Mouse (Mus musculus) embryonic facial prominence, embryonic 14.5 days (tissue): ENCODE measurements around the gene Lyl1. TPM values are rescaled to one million over a fixed set of nuclear protein-coding genes. Genes with fewer than 3 reads are reported as not detected.

ENCODE experiments used
- polyA plus RNA-seq: library from polyadenylated mRNA; unstranded; fragments of >200 nt; fragmentation: Nextera tagmentation; extraction: Ambion mirVana; gene quantifications from 2 replicates; pipeline ENCODE4 v1.2.1, GENCODE M21; 2014

Lyl1 gene
- polyA plus RNA-seq, 1 experiment from 2014 or later, result 5.8 TPM

Other genes starting within 250 kb of the Lyl1 start
- 45.9 and 50.3 TPM in 2 replicates for gene Ier2, start 38.6 kb upstream of the Lyl1 start, polyA plus RNA-seq
- gene Trmt1, start 15.2 kb upstream of the Lyl1 start, polyA plus RNA-seq, result 55.8 and 73.2 TPM in 2 replicates
- gene Nacc1, start 13.6 kb upstream of the Lyl1 start, polyA plus RNA-seq, result 19.7 and 20.1 TPM in 2 replicates
- 2.0 and 2.7 TPM in 2 replicates for gene G430095P16Rik, start 21.6 kb downstream of the Lyl1 start, polyA plus RNA-seq
- gene Nfix, start 98.9 kb downstream of the Lyl1 start, polyA plus RNA-seq, result 64.0 and 67.4 TPM in 2 replicates
- gene Dand5, start 121.4 kb downstream of the Lyl1 start, polyA plus RNA-seq, result 5.8 and 6.8 TPM in 2 replicates
- 41.3 and 41.5 TPM in 2 replicates for gene Gadd45gip1, start 130.1 kb downstream of the Lyl1 start, polyA plus RNA-seq
- gene Rad23a, start 139.2 kb downstream of the Lyl1 start, polyA plus RNA-seq, result 109 and 111 TPM in 2 replicates
- gene Calr, start 145.5 kb downstream of the Lyl1 start, polyA plus RNA-seq, result 805 and 891 TPM in 2 replicates
- 67.1 and 76.5 TPM in 2 replicates for gene Farsa, start 155.5 kb downstream of the Lyl1 start, polyA plus RNA-seq
- 68.5 and 71.8 TPM in 2 replicates for gene Syce2, start 170.7 kb downstream of the Lyl1 start, polyA plus RNA-seq
- gene Gcdh, start 192.5 kb downstream of the Lyl1 start, polyA plus RNA-seq, result 27.3 and 33.2 TPM in 2 replicates
- gene Klf1, start 200.5 kb downstream of the Lyl1 start, polyA plus RNA-seq, result 2.1 and 2.2 TPM in 2 replicates
- gene Dnase2a, start 207.1 kb downstream of the Lyl1 start, polyA plus RNA-seq, result 10.1 and 11.5 TPM in 2 replicates
- 3.4 and 3.6 TPM in 2 replicates for gene Mast1, start 235.9 kb downstream of the Lyl1 start, polyA plus RNA-seq
- 0.20 TPM in 1 of 2 replicates, not detected in the other for gene Rtbdn, start 245.5 kb downstream of the Lyl1 start, polyA plus RNA-seq